Mouse (Mus musculus): ENCODE results near the gene Khdc1b. TPM values are rescaled to one million over a fixed set of nuclear protein-coding genes. Genes with fewer than 3 reads are reported as not detected.

Gene Khdc1b
- total RNA-seq, 1 experiment from 2014 or later: not detected

Other genes with a start within 250 kb of the Khdc1b start
- gene Tmem14a, start 165.0 kb upstream of the Khdc1b start, total RNA-seq (2017): 2.4 and 9.8 TPM in 2 replicates
- 1.6 TPM in 1 of 2 replicates, not detected in the other for gene Gsta3, start 143.0 kb upstream of the Khdc1b start, total RNA-seq (2017)
- not detected in 2 replicates for gene Khdc1a, start 33.9 kb upstream of the Khdc1b start, total RNA-seq (2017)
- not detected in 2 replicates for gene Khdc1c, start 15.2 kb upstream of the Khdc1b start, total RNA-seq (2017)